Mouse (Mus musculus): Measurements from ENCODE around the gene Tspan4. TPM values are rescaled to one million over a fixed set of nuclear protein-coding genes. Genes with fewer than 3 reads are reported as not detected.

Gene Tspan4
- polyA plus RNA-seq, 1 experiment: 15.7 TPM

- peaks cover 16% of the 10 kb centered on the region for H3K4me1 ChIP-seq (ENCODE audit: control insufficient read depth, insufficient read depth, insufficient read length, low read length)
- H3K36me3 ChIP-seq (ENCODE audit: control insufficient read depth, insufficient read depth, low read length): peaks cover 25% of the 10 kb centered on the region
- TF ChIP-seq POLR2A (IDR thresholded peaks at IDR 0.05; ENCODE audit: low read depth, low read length) (no peak), CTCF (IDR thresholded peaks at IDR 0.05; ENCODE audit: extremely low read depth, insufficient read length, insufficient replicate concordance, low read depth, low read length) (no peak)
- no peaks in the 10 kb centered on the region for H3K27me3 ChIP-seq (ENCODE audit: control insufficient read depth, insufficient read depth, low read length)
- no peak overlapping the region for H3K4me3 ChIP-seq (ENCODE audit: low read depth, low read length)
- no peak overlapping the region for H3K27ac ChIP-seq (ENCODE audit: insufficient read depth, low read depth, low read length)
These were observed 23.1 kb upstream of the Tspan4 start for GRCm38 (mm10) chr7:141451928-141452327.

- no peaks in the 10 kb centered on the region for H3K27me3 ChIP-seq (ENCODE audit: control insufficient read depth, insufficient read depth, low read length)
- H3K4me1 ChIP-seq (ENCODE audit: control insufficient read depth, insufficient read depth, insufficient read length, low read length): peaks cover 26% of the 10 kb centered on the region
These were observed 21.4 kb upstream of the Tspan4 start for GRCm38 (mm10) chr7:141453636-141454035.

GRCm38 (mm10) chr7:141454967-141455551 is 20.0 kb upstream of the Tspan4 start, which contains the start of gene Pnpla2:
TSS of gene Pnpla2 (plus strand) at chr7:141455198.
- Histone ChIP-seq H3K36me3 (ENCODE audit: control insufficient read depth, insufficient read depth, low read length) (peaks cover 44% of the 10 kb centered on the region), H3K4me3 (ENCODE audit: low read depth, low read length) (peak within 1 kb of the TSS; percentile 84), H3K4me1 (ENCODE audit: control insufficient read depth, insufficient read depth, insufficient read length, low read length) (peaks cover 26% of the 10 kb centered on the region), H3K27ac (ENCODE audit: insufficient read depth, low read depth, low read length) (peak within 1 kb of the TSS; percentile 91), H3K27me3 (ENCODE audit: control insufficient read depth, insufficient read depth, low read length) (no peaks in the 10 kb centered on the region)
- TF ChIP-seq CTCF (IDR thresholded peaks at IDR 0.05; ENCODE audit: extremely low read depth, insufficient read length, insufficient replicate concordance, low read depth, low read length): no peak
- TF ChIP-seq POLR2A (IDR thresholded peaks at IDR 0.05; ENCODE audit: low read depth, low read length): peak; percentile 93
- under 1% methylated on average over 45 of the region's 45 CpGs for WGBS

More at GRCm38 (mm10) chr7:141453636-141454035, 21.4 kb upstream of the Tspan4 start:
- Histone ChIP-seq H3K27ac (ENCODE audit: insufficient read depth, low read depth, low read length) (no peak overlapping the region), H3K4me3 (ENCODE audit: low read depth, low read length) (no peak overlapping the region), H3K36me3 (ENCODE audit: control insufficient read depth, insufficient read depth, low read length) (peaks cover 38% of the 10 kb centered on the region)
- WGBS: 56% methylated on average over 2 of the region's 2 CpGs
- no peak for TF ChIP-seq POLR2A (IDR thresholded peaks at IDR 0.05; ENCODE audit: low read depth, low read length)
- TF ChIP-seq CTCF (IDR thresholded peaks at IDR 0.05; ENCODE audit: extremely low read depth, insufficient read length, insufficient replicate concordance, low read depth, low read length): no peak

GRCm38 (mm10) chr7:141455610-141456314 is 19.3 kb upstream of the Tspan4 start:
- Histone ChIP-seq H3K36me3 (ENCODE audit: control insufficient read depth, insufficient read depth, low read length) (peaks cover 38% of the 10 kb centered on the region), H3K4me3 (ENCODE audit: low read depth, low read length) (peak overlapping the region; percentile 84), H3K27ac (ENCODE audit: insufficient read depth, low read depth, low read length) (peak overlapping the region; percentile 91), H3K4me1 (ENCODE audit: control insufficient read depth, insufficient read depth, insufficient read length, low read length) (peaks cover 30% of the 10 kb centered on the region), H3K27me3 (ENCODE audit: control insufficient read depth, insufficient read depth, low read length) (no peaks in the 10 kb centered on the region)
- no peak for TF ChIP-seq CTCF (IDR thresholded peaks at IDR 0.05; ENCODE audit: extremely low read depth, insufficient read length, insufficient replicate concordance, low read depth, low read length)
- peak; percentile 10; the same call in 1 of the 2 replicates for TF ChIP-seq POLR2A (IDR thresholded peaks at IDR 0.05; ENCODE audit: low read depth, low read length)
- under 1% methylated on average over 23 of the region's 23 CpGs for WGBS

- Histone ChIP-seq H3K27me3 (ENCODE audit: control insufficient read depth, insufficient read depth, low read length) (no peaks in the 10 kb centered on the region), H3K4me3 (ENCODE audit: low read depth, low read length) (peak overlapping the region; percentile 84), H3K36me3 (ENCODE audit: control insufficient read depth, insufficient read depth, low read length) (peaks cover 33% of the 10 kb centered on the region), H3K4me1 (ENCODE audit: control insufficient read depth, insufficient read depth, insufficient read length, low read length) (peaks cover 32% of the 10 kb centered on the region), H3K27ac (ENCODE audit: insufficient read depth, low read depth, low read length) (peak overlapping the region; percentile 91)
- 53% methylated on average over 6 of the region's 6 CpGs for WGBS
- TF ChIP-seq CTCF (IDR thresholded peaks at IDR 0.05; ENCODE audit: extremely low read depth, insufficient read length, insufficient replicate concordance, low read depth, low read length) (no peak), POLR2A (IDR thresholded peaks at IDR 0.05; ENCODE audit: low read depth, low read length) (no peak)
These were observed 18.3 kb upstream of the Tspan4 start for GRCm38 (mm10) chr7:141456739-141457138.

- peaks cover 36% of the 10 kb centered on the region for H3K4me1 ChIP-seq (ENCODE audit: control insufficient read depth, insufficient read depth, insufficient read length, low read length)
- H3K27ac ChIP-seq (ENCODE audit: insufficient read depth, low read depth, low read length): no peak overlapping the region
- 83% methylated on average over 14 of the region's 14 CpGs for WGBS
- peaks cover 30% of the 10 kb centered on the region for H3K36me3 ChIP-seq (ENCODE audit: control insufficient read depth, insufficient read depth, low read length)
- no peak overlapping the region for H3K4me3 ChIP-seq (ENCODE audit: low read depth, low read length)
- H3K27me3 ChIP-seq (ENCODE audit: control insufficient read depth, insufficient read depth, low read length): no peaks in the 10 kb centered on the region
- TF ChIP-seq CTCF (IDR thresholded peaks at IDR 0.05; ENCODE audit: extremely low read depth, insufficient read length, insufficient replicate concordance, low read depth, low read length) (no peak), POLR2A (IDR thresholded peaks at IDR 0.05; ENCODE audit: low read depth, low read length) (no peak)
These were observed 17.8 kb upstream of the Tspan4 start for GRCm38 (mm10) chr7:141457236-141457635.

- peaks cover 30% of the 10 kb centered on the region for H3K36me3 ChIP-seq (ENCODE audit: control insufficient read depth, insufficient read depth, low read length)
- 49% methylated on average over 15 of the region's 15 CpGs for WGBS
- no peak overlapping the region for H3K27ac ChIP-seq (ENCODE audit: insufficient read depth, low read depth, low read length)
- TF ChIP-seq CTCF (IDR thresholded peaks at IDR 0.05; ENCODE audit: extremely low read depth, insufficient read length, insufficient replicate concordance, low read depth, low read length): peak; percentile 66
- TF ChIP-seq POLR2A (IDR thresholded peaks at IDR 0.05; ENCODE audit: low read depth, low read length): no peak
- no peaks in the 10 kb centered on the region for H3K27me3 ChIP-seq (ENCODE audit: control insufficient read depth, insufficient read depth, low read length)
- H3K4me3 ChIP-seq (ENCODE audit: low read depth, low read length): no peak overlapping the region
- H3K4me1 ChIP-seq (ENCODE audit: control insufficient read depth, insufficient read depth, insufficient read length, low read length): peaks cover 39% of the 10 kb centered on the region
These were observed 16.9 kb upstream of the Tspan4 start for GRCm38 (mm10) chr7:141457986-141458660.

Data from small intestine, adult 2 months (tissue).